Comparison of ENCODE assay signal across 9 mouse cellular contexts in genomic region chr3:96414951-96415327, GRCm38 (mm10). TPM values are rescaled to one million over a fixed set of nuclear protein-coding genes. Genes with fewer than 3 reads are reported as not detected.
A peak's percentile ranks its signal among the peaks of the same experiment; 100 is the strongest.
DNase-seq lines count a peak whose midpoint lies in the region; ATAC-seq and TF ChIP-seq lines count a peak whose summit lies in the region.
"Had no signal": no experiment of that assay in that cellular context is flagged by ENCODE, and none has a peak within 500 bp of the region (broad histone marks: within the 10 kb centered on the region; RNA-seq: fewer than 3 reads in every experiment).

No protein-coding gene starts in this region.

- no peak overlapping the region; the same call in 1 of the 2 replicates for H3K9ac ChIP-seq in forebrain, embryonic 11.5 days (ENCODE audit: low read length)
- H3K9ac ChIP-seq in limb, embryonic 13.5 days: no peak overlapping the region
- no peak overlapping the region; the same call in 1 of the 2 replicates for H3K9ac ChIP-seq in neural tube, embryonic 15.5 days (replicated peaks)

- intact Hi-C loops in left cerebral cortex, adult 2 months (cut with DNase I): no loop called here
- intact Hi-C loops in left cerebral cortex, postnatal 4 days (cut with DNase I): no loop called here

- no peak for DNase-seq in left cerebral cortex, adult 2 months (ENCODE audit: extremely low spot score in 1 of 2, low spot score in 2 of 2)
- no peak for DNase-seq in left cerebral cortex, postnatal 4 days
- no peak for DNase-seq in forebrain, embryonic 11.5 days (ENCODE audit: low spot score)
- DNase-seq in urinary bladder, adult 18-20 months (ENCODE audit: low spot score in 2 of 2): no peak
- DNase-seq in right cerebral cortex, postnatal 36 days (ENCODE audit: low spot score in 2 of 2): no peak
- DNase-seq in right cerebral cortex, adult 18-20 months: no peak

- no peak for TF ChIP-seq CTCF in left cerebral cortex, adult 2 months (IDR thresholded peaks at IDR 0.05)

- no peak overlapping the region for H3K27ac ChIP-seq in left cerebral cortex, adult 2 months
- no peak overlapping the region for H3K27ac ChIP-seq in forebrain, embryonic 11.5 days (ENCODE audit: low read depth, low read length)
- H3K27ac ChIP-seq in limb, embryonic 13.5 days: peak overlapping the region; percentile 94; the same call in 1 of the 2 replicates
- peak overlapping the region; percentile 87; the same call in 1 of the 2 replicates for H3K27ac ChIP-seq in neural tube, embryonic 15.5 days (replicated peaks)

- no peaks in the 10 kb centered on the region for H3K36me3 ChIP-seq in forebrain, embryonic 11.5 days (ENCODE audit: control insufficient read depth, insufficient read depth, low read length)
- H3K36me3 ChIP-seq in limb, embryonic 13.5 days: peaks cover 7% of the 10 kb centered on the region; the same call in 1 of the 2 replicates
- H3K36me3 ChIP-seq in neural tube, embryonic 15.5 days: no peaks in the 10 kb centered on the region

- 41% methylated on average over 7 of the region's 7 CpGs for WGBS in forebrain, embryonic 11.5 days
- 31% methylated on average over 7 of the region's 7 CpGs for WGBS in limb, embryonic 13.5 days
- WGBS in neural tube, embryonic 15.5 days: 38% methylated on average over 7 of the region's 7 CpGs

- H3K9me3 ChIP-seq in forebrain, embryonic 11.5 days (ENCODE audit: control insufficient read depth, low read length): no peaks in the 10 kb centered on the region
- H3K9me3 ChIP-seq in limb, embryonic 13.5 days: 0 out of 2 replicates have a peak, but pooled peaks cover 3% of the 10 kb centered on the region
- no peaks in the 10 kb centered on the region for H3K9me3 ChIP-seq in neural tube, embryonic 15.5 days (replicated peaks)

- ATAC-seq in forebrain, embryonic 11.5 days (replicated peaks; ENCODE audit: low FRiP score): no peak; the same call in 1 of the 2 replicates
- ATAC-seq in limb, embryonic 13.5 days (ENCODE audit: low FRiP score, low read depth): no peak
- 0 out of 2 replicates have a peak, but pooled peaks have one; percentile 3 for ATAC-seq in neural tube, embryonic 15.5 days (ENCODE audit: low FRiP score)

- peaks cover 3% of the 10 kb centered on the region for H3K27me3 ChIP-seq in forebrain, embryonic 11.5 days (ENCODE audit: control insufficient read depth, insufficient read depth, low read length)
- peaks cover 18% of the 10 kb centered on the region for H3K27me3 ChIP-seq in limb, embryonic 13.5 days
- H3K27me3 ChIP-seq in neural tube, embryonic 15.5 days (replicated peaks): peaks cover 17% of the 10 kb centered on the region

- peak overlapping the region; percentile 67 for H3K4me3 ChIP-seq in left cerebral cortex, adult 2 months
- peak overlapping the region; percentile 63 for H3K4me3 ChIP-seq in forebrain, embryonic 11.5 days (ENCODE audit: low read depth, low read length)
- peak overlapping the region; percentile 71 for H3K4me3 ChIP-seq in limb, embryonic 13.5 days
- peak overlapping the region; percentile 64 for H3K4me3 ChIP-seq in neural tube, embryonic 15.5 days (replicated peaks)

- H3K4me1 ChIP-seq in forebrain, embryonic 11.5 days (replicated peaks; ENCODE audit: control insufficient read depth, insufficient read depth, low read length): peaks cover 3% of the 10 kb centered on the region; the same call in 1 of the 2 replicates
- peaks cover 3% of the 10 kb centered on the region; the same call in 1 of the 2 replicates for H3K4me1 ChIP-seq in limb, embryonic 13.5 days
- peaks cover 3% of the 10 kb centered on the region; the same call in 1 of the 2 replicates for H3K4me1 ChIP-seq in neural tube, embryonic 15.5 days

- peak overlapping the region; percentile 85 for H3K4me2 ChIP-seq in forebrain, embryonic 11.5 days (ENCODE audit: low read depth, low read length, severe bottlenecking)
- peak overlapping the region; percentile 76 for H3K4me2 ChIP-seq in limb, embryonic 13.5 days (replicated peaks)
- H3K4me2 ChIP-seq in neural tube, embryonic 15.5 days: peak overlapping the region; percentile 88

RNA-seq across cellular contexts. Expression of gene BC107364, which starts 37.2 kb away (rescaled TPM):
- not detected for total RNA-seq in left cerebral cortex, adult 2 months (2021)
- total RNA-seq in left cerebral cortex, postnatal 4 days (2021): not detected
- polyA plus RNA-seq in forebrain, embryonic 11.5 days (2014; fragmentation: Nextera tagmentation; extraction: Ambion mirVana): not detected in 2 replicates
- polyA plus RNA-seq in limb, embryonic 13.5 days (2015; fragmentation: Nextera tagmentation; extraction: Ambion mirVana): not detected in 2 replicates
- not detected in 2 replicates for polyA plus RNA-seq in neural tube, embryonic 15.5 days (2015; fragmentation: Nextera tagmentation; extraction: Ambion mirVana)
- total RNA-seq: left cerebral cortex, adult 8-10 months had no signal

Comparison
In these comparisons a context has a peak if more than half of its experiments do, and no peak if none do; other contexts are left out.
1. H3K27ac ChIP-seq: peak in limb, embryonic 13.5 days (single experiment) and neural tube, embryonic 15.5 days (single experiment); none in left cerebral cortex, adult 2 months (single experiment) and forebrain, embryonic 11.5 days (single experiment).
2. Peak in every context shown above with its lines, with median percentiles within 50 percentile points of each other: H3K4me3 ChIP-seq and H3K4me2 ChIP-seq.